Mouse (Mus musculus): ENCODE data around the gene Ccdc96. TPM values are rescaled to one million over a fixed set of nuclear protein-coding genes. Genes with fewer than 3 reads are reported as not detected.

Gene Ccdc96
- polyA plus RNA-seq, 1 experiment from 2014 or later = 4.2 TPM

GRCm38 (mm10) chr5:36457706-36458105, 26.7 kb upstream of the Ccdc96 start:
- no peak overlapping the region for H3K9ac ChIP-seq (replicated peaks)
- no peak overlapping the region for H3K4me3 ChIP-seq
- no peak overlapping the region for H3K4me2 ChIP-seq (replicated peaks)
- no peaks in the 10 kb centered on the region for H3K9me3 ChIP-seq
- H3K27ac ChIP-seq (replicated peaks) = no peak overlapping the region
- peaks cover 14% of the 10 kb centered on the region; the same call in 1 of the 2 replicates for H3K27me3 ChIP-seq
- no peaks in the 10 kb centered on the region for H3K36me3 ChIP-seq
- no peaks in the 10 kb centered on the region for H3K4me1 ChIP-seq
- 81% methylated on average over 4 of the region's 4 CpGs for WGBS
- no peak for ATAC-seq (ENCODE audit: low FRiP score, low read depth)

GRCm38 (mm10) chr5:36458926-36459325, 25.5 kb upstream of the Ccdc96 start:
- Histone ChIP-seq H3K4me3 (no peak overlapping the region), H3K9ac (replicated peaks) (no peak overlapping the region), H3K4me2 (replicated peaks) (no peak overlapping the region), H3K4me1 (peaks cover 10% of the 10 kb centered on the region), H3K36me3 (no peaks in the 10 kb centered on the region), H3K27me3 (peaks cover 14% of the 10 kb centered on the region; the same call in 1 of the 2 replicates), H3K9me3 (no peaks in the 10 kb centered on the region), H3K27ac (replicated peaks) (no peak overlapping the region)
- no peak for ATAC-seq (ENCODE audit: low FRiP score, low read depth)
- WGBS = 16% methylated on average over 4 of the region's 4 CpGs

GRCm38 (mm10) chr5:36460712-36461111, 23.7 kb upstream of the Ccdc96 start:
- WGBS = 82% methylated on average over 2 of the region's 2 CpGs
- H3K27me3 ChIP-seq = peaks cover 14% of the 10 kb centered on the region; the same call in 1 of the 2 replicates
- no peak for ATAC-seq (ENCODE audit: low FRiP score, low read depth)

GRCm38 (mm10) chr5:36461231-36461630, 23.2 kb upstream of the Ccdc96 start:
- Histone ChIP-seq H3K4me3 (no peak overlapping the region), H3K27me3 (peaks cover 10% of the 10 kb centered on the region; the same call in 1 of the 2 replicates), H3K4me1 (peaks cover 24% of the 10 kb centered on the region), H3K4me2 (replicated peaks) (no peak overlapping the region), H3K9me3 (no peaks in the 10 kb centered on the region), H3K36me3 (no peaks in the 10 kb centered on the region), H3K27ac (replicated peaks) (no peak overlapping the region), H3K9ac (replicated peaks) (no peak overlapping the region)
- WGBS = 77% methylated on average over 2 of the region's 2 CpGs
- no peak for ATAC-seq (ENCODE audit: low FRiP score, low read depth)

More at GRCm38 (mm10) chr5:36460712-36461111, 23.7 kb upstream of the Ccdc96 start:
- Histone ChIP-seq H3K4me2 (replicated peaks) (no peak overlapping the region), H3K9ac (replicated peaks) (no peak overlapping the region), H3K4me1 (peaks cover 19% of the 10 kb centered on the region), H3K27ac (replicated peaks) (no peak overlapping the region), H3K9me3 (no peaks in the 10 kb centered on the region), H3K36me3 (no peaks in the 10 kb centered on the region), H3K4me3 (no peak overlapping the region)

GRCm38 (mm10) chr5:36462810-36463209, 21.6 kb upstream of the Ccdc96 start:
- peak; percentile 5; the same call in 1 of the 2 replicates for ATAC-seq (ENCODE audit: low FRiP score, low read depth)
- WGBS = 17% methylated on average over 7 of the region's 7 CpGs

GRCm38 (mm10) chr5:36463391-36463790, 21.0 kb upstream of the Ccdc96 start:
- Histone ChIP-seq H3K27me3 (peaks cover 10% of the 10 kb centered on the region; the same call in 1 of the 2 replicates), H3K9ac (replicated peaks) (no peak overlapping the region), H3K4me1 (peaks cover 26% of the 10 kb centered on the region), H3K9me3 (no peaks in the 10 kb centered on the region), H3K36me3 (0 out of 2 replicates have a peak, but pooled peaks cover 4% of the 10 kb centered on the region), H3K27ac (replicated peaks) (no peak overlapping the region), H3K4me3 (no peak overlapping the region), H3K4me2 (replicated peaks) (0 out of 2 replicates have a peak overlapping the region, but pooled peaks have one; percentile 77)
- WGBS = 11% methylated on average over 5 of the region's 5 CpGs
- no peak for ATAC-seq (ENCODE audit: low FRiP score, low read depth)

More at GRCm38 (mm10) chr5:36462810-36463209, 21.6 kb upstream of the Ccdc96 start:
- Histone ChIP-seq H3K9ac (replicated peaks) (no peak overlapping the region), H3K27me3 (peaks cover 10% of the 10 kb centered on the region; the same call in 1 of the 2 replicates), H3K27ac (replicated peaks) (no peak overlapping the region), H3K36me3 (0 out of 2 replicates have a peak, but pooled peaks cover 4% of the 10 kb centered on the region), H3K4me2 (replicated peaks) (no peak overlapping the region), H3K4me3 (no peak overlapping the region), H3K9me3 (no peaks in the 10 kb centered on the region), H3K4me1 (peaks cover 26% of the 10 kb centered on the region)

- Histone ChIP-seq H3K27ac (replicated peaks) (peak within 1 kb of the TSS; percentile 17; the same call in 1 of the 2 replicates), H3K27me3 (peaks cover 10% of the 10 kb centered on the region; the same call in 1 of the 2 replicates), H3K9me3 (no peaks in the 10 kb centered on the region), H3K4me1 (peaks cover 26% of the 10 kb centered on the region), H3K9ac (replicated peaks) (peak within 1 kb of the TSS; percentile 79), H3K4me2 (replicated peaks) (peak within 1 kb of the TSS; percentile 81), H3K36me3 (peaks cover 15% of the 10 kb centered on the region), H3K4me3 (peak within 1 kb of the TSS; percentile 88)
- WGBS = under 1% methylated on average over 68 of the region's 68 CpGs
- peak; percentile 96 for ATAC-seq (ENCODE audit: low FRiP score, low read depth)
Measured at GRCm38 (mm10) chr5:36464709-36465661, 19.4 kb upstream of the Ccdc96 start, which contains the start of gene Grpel1. Gene Grpel1 (plus strand): TSS chr5:36464998.

- WGBS = 31% methylated on average over 8 of the region's 8 CpGs
- Histone ChIP-seq H3K4me1 (peaks cover 26% of the 10 kb centered on the region), H3K4me2 (replicated peaks) (peak overlapping the region; percentile 81), H3K4me3 (peak overlapping the region; percentile 88), H3K36me3 (peaks cover 24% of the 10 kb centered on the region), H3K27ac (replicated peaks) (no peak overlapping the region), H3K27me3 (peaks cover 4% of the 10 kb centered on the region; the same call in 1 of the 2 replicates), H3K9ac (replicated peaks) (peak overlapping the region; percentile 79; the same call in 1 of the 2 replicates), H3K9me3 (no peaks in the 10 kb centered on the region)
- no peak for ATAC-seq (ENCODE audit: low FRiP score, low read depth)
Measured at GRCm38 (mm10) chr5:36465889-36466288, 18.5 kb upstream of the Ccdc96 start.

GRCm38 (mm10) chr5:36471206-36471605, 13.2 kb upstream of the Ccdc96 start:
- Histone ChIP-seq H3K4me1 (peaks cover 2% of the 10 kb centered on the region), H3K27me3 (no peaks in the 10 kb centered on the region), H3K36me3 (peaks cover 64% of the 10 kb centered on the region), H3K27ac (replicated peaks) (no peak overlapping the region), H3K9ac (replicated peaks) (no peak overlapping the region), H3K9me3 (no peaks in the 10 kb centered on the region), H3K4me3 (no peak overlapping the region), H3K4me2 (replicated peaks) (no peak overlapping the region)
- no peak for ATAC-seq (ENCODE audit: low FRiP score, low read depth)
- 92% methylated on average over 8 of the region's 8 CpGs for WGBS

GRCm38 (mm10) chr5:36472876-36473655, 11.3 kb upstream of the Ccdc96 start:
- H3K4me2 ChIP-seq (replicated peaks) = no peak overlapping the region
- H3K4me1 ChIP-seq = no peaks in the 10 kb centered on the region
- no peak overlapping the region for H3K4me3 ChIP-seq
- no peak for ATAC-seq (ENCODE audit: low FRiP score, low read depth)
- no peaks in the 10 kb centered on the region for H3K27me3 ChIP-seq
- no peaks in the 10 kb centered on the region for H3K9me3 ChIP-seq
- H3K27ac ChIP-seq (replicated peaks) = no peak overlapping the region
- H3K36me3 ChIP-seq = peaks cover 65% of the 10 kb centered on the region
- 89% methylated on average over 4 of the region's 4 CpGs for WGBS
- H3K9ac ChIP-seq (replicated peaks) = no peak overlapping the region

- 93% methylated on average over 5 of the region's 5 CpGs for WGBS
- ATAC-seq (ENCODE audit: low FRiP score, low read depth) = no peak
- H3K4me1 ChIP-seq = 0 out of 2 replicates have a peak, but pooled peaks cover 2% of the 10 kb centered on the region
- H3K4me2 ChIP-seq (replicated peaks) = no peak overlapping the region
- no peaks in the 10 kb centered on the region for H3K9me3 ChIP-seq
- H3K27ac ChIP-seq (replicated peaks) = no peak overlapping the region
- no peak overlapping the region for H3K9ac ChIP-seq (replicated peaks)
- peaks cover 61% of the 10 kb centered on the region for H3K36me3 ChIP-seq
- H3K27me3 ChIP-seq = no peaks in the 10 kb centered on the region
- H3K4me3 ChIP-seq = no peak overlapping the region
Measured at GRCm38 (mm10) chr5:36474283-36474682, 10.1 kb upstream of the Ccdc96 start.

Data from midbrain, embryonic 12.5 days (tissue).